Mouse (Mus musculus): ENCODE measurements around the gene Prkd1.

The Prkd1 gene

DNA sequence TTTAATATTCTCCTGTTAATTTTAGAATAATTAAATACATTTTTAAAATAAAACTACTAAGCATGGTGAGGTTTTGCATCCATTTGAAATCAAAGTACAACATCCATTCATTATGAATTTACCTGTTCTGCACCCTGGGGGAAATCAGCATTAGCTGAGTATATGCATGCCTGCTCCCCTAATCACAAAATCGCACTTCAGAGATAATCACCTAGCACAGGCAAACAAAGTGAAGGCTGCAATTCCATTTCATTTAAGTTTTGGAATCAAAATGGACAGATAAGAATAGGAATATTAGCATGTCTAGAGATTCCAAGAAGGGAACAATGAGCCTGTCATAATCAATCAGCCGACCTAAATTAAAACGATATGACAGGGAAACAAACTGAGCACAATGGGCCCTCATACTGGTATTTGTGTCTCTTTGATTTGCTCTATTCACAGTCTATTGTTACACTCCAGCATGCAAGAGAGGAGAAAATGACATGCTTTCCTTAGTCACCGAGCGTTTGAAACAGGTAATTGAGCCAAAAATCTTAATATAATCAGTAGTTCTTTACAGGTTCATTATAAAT, 218.7 kb downstream of the Prkd1 start:
- DNase-seq (ENCODE audit: low spot score): no peak

DNA sequence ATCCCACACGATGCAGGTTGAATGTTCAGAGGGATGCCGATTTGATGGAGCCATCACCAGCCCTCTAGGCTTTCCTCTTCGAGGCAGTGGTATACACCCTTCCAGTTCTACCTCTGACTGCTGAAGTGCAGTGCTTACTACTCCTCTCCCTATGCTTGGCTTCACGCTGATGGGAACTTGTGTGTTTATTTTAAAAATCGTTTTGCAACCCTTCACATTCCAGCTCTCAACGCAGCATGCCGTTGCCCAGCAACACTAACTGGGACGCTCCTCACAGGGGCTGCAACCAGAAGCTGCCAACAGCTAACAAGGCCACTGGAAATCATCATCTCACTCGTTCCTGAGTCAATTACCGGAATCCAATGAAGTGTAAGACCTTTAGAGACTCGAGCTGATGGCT, 296.5 kb downstream of the Prkd1 start:
- DNase-seq (ENCODE audit: low spot score): no peak

DNA sequence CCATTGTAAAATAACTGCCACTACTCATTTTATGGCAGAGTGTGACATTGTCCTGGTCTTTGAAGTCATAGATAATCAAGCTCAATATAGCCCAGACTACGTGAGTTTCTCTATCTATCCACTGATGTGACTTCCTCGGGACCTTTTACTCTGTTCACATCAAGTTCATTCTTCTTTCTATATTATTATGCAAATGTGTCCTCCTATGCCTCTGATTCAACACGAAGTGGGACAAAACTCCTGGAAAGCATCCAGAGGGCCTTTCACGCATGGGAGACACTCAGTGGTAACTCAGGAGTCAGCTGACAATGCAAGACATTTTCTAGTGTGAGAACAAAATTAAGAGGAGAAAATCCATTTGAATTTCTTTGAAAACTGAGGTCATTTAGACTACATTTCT, 315.7 kb downstream of the Prkd1 start:
- DNase-seq (ENCODE audit: low spot score): no peak

GRCm38 (mm10) chr12:50314634-50315033, 334.3 kb downstream of the Prkd1 start:
- no peak for DNase-seq (ENCODE audit: low spot score)

GRCm38 (mm10) chr12:50309276-50309675, 339.6 kb downstream of the Prkd1 start:
- no peak for DNase-seq (ENCODE audit: low spot score)

DNA sequence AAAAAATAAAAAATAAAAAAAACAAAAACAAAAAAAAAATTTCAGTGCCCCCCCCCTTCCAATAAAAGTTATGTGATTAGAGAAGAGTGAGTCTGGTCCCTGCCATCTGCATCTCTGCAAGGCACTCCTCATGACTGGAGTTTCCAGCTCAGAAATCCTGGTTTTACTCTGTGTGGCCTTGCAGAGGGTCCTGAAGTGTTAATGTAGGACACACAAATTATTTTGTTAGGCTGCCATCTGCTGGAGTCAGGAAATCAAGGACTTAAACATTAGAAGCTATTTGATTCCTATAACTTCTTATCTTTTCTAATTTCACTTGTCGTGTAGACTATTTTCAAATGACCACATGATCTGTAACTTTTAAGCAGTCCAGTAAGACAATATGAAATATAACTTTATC, 347.6 kb downstream of the Prkd1 start:
- DNase-seq (ENCODE audit: low spot score): no peak

DNA sequence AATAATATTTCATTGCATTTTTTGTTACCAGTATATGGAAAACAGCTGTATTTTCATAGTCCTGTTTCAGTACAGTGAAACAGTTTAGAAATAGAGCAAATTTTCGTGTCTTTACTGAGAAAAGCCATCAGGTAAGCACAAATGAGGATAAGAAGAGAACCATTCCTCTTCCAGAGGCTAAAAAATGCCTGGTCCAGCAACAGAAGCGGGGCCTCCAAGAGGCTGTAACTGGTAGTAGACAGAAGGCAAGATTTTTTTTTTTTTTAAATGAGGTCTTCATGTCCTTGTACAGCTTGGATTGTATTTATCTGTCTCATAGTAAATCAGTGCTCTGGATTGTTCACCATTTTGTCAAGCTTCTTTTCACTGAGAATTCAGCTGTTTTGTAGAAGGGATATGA, 352.8 kb downstream of the Prkd1 start:
- DNase-seq (ENCODE audit: low spot score): no peak

DNA sequence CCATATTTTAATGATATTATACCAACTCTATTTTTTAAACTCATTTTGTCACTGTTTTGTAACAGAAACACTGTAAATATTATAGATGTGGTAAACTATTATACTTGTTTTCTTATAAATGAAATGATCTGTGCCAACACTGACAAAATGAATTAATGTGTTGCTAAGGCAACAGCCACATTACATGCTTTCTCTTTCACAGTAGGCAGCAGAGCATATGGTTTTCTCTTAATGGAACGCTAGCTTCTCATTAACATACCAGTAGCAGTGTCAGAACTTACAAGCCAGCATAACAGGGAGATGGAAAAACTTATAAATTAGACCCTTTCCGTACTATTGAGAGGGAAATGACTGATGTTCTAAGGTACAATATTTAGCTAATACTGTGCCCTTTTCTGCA, 353.3 kb downstream of the Prkd1 start:
- DNase-seq (ENCODE audit: low spot score): no peak

GRCm38 (mm10) chr12:50292834-50293233, 356.1 kb downstream of the Prkd1 start:
- DNase-seq (ENCODE audit: low spot score): no peak

Measured in urinary bladder, postnatal 10 days (tissue).